Mouse (Mus musculus) limb, embryonic 14.5 days (tissue): ENCODE measurements around the gene Rer1. TPM values are rescaled to one million over a fixed set of nuclear protein-coding genes. Genes with fewer than 3 reads are reported as not detected.
"Not testable (repeated sequence)": the region's sequence is repeated elsewhere in the genome, so short reads cannot be mapped to it uniquely, and the experiment has no call there.

ENCODE experiments used
- ATAC-seq: fragments of 200-750 bp; cut with Nextera tagmentation; 2 replicates; pipeline ENCODE4 v1.8.0; 2017; ENCODE audit warnings: low read depth, moderate number of reproducible peaks, moderate TSS enrichment; ENCODE audit not compliant: low FRiP score
- DNase-seq: peaks from one replicate; pipeline ENCODE4 v3.0.0-alpha.2; 2015; ENCODE audit warnings: low spot score
- H3K27ac ChIP-seq: fragments of 300-500 bp; sonication (generic); replicated peaks from 2 replicates; pipeline ENCODE4 v1.5.1; 2014; ENCODE audit warnings: low read depth, mild to moderate bottlenecking, low read length, moderate library complexity, mixed read lengths
- H3K27me3 ChIP-seq: fragments of 300-500 bp; sonication (generic); 2 replicates; pipeline ENCODE4 v1.6.1; 2014; ENCODE audit warnings: low read length, mixed read lengths; ENCODE audit not compliant: control insufficient read depth, insufficient read depth
- H3K36me3 ChIP-seq: fragments of 300-500 bp; sonication (generic); 2 replicates; pipeline ENCODE4 v1.6.1; 2014; ENCODE audit warnings: mild to moderate bottlenecking, low read length, moderate library complexity, mixed read lengths; ENCODE audit not compliant: control insufficient read depth, insufficient read depth
- H3K4me1 ChIP-seq: fragments of 300-500 bp; sonication (generic); 2 replicates; pipeline ENCODE4 v1.6.1; 2014; ENCODE audit warnings: antibody characterized with exemption, low read length, mixed read lengths; ENCODE audit not compliant: control insufficient read depth, insufficient read depth
- H3K4me2 ChIP-seq: fragments of 300-500 bp; sonication (generic); replicated peaks from 2 replicates; pipeline ENCODE4 v1.6.1; 2014; ENCODE audit warnings: low read depth, mild to moderate bottlenecking, low read length, moderate library complexity; ENCODE audit not compliant: severe bottlenecking
- H3K4me3 ChIP-seq: fragments of 300-500 bp; sonication (generic); replicated peaks from 2 replicates; pipeline ENCODE4 v1.5.1; 2014; ENCODE audit warnings: low read length
- H3K9ac ChIP-seq: fragments of 300-500 bp; sonication (generic); 2 replicates; pipeline ENCODE4 v1.6.1; 2014; ENCODE audit warnings: mild to moderate bottlenecking, low read depth, low read length, moderate library complexity; ENCODE audit not compliant: severe bottlenecking
- H3K9me3 ChIP-seq: fragments of 300-500 bp; sonication (generic); 2 replicates; pipeline ENCODE4 v1.6.1; 2016; ENCODE audit warnings: low read length; ENCODE audit not compliant: control insufficient read depth
- POLR2A ChIP-seq: fragments of 200-500 bp; IDR thresholded peaks from 2 replicates; pipeline ENCODE4 v1.8.0; 2012; ENCODE audit warnings: inconsistent platforms, mild to moderate bottlenecking, moderate library complexity, borderline replicate concordance; ENCODE audit not compliant: insufficient read depth, insufficient read length; ENCODE audit errors: extremely low read depth
- WGBS: fragments of 180-500 bp; shearing (Covaris S2); extraction: QIAGEN DNeasy Blood & Tissue Kit; methylation state at CpG from one replicate; pipeline ENCODE4 v1.1.7; 2014; 5-methylcytosine and 5-hydroxymethylcytosine counted together
- polyA plus RNA-seq, 2 experiments: library from polyadenylated mRNA; depleted of rRNA in 1 of 2; stranded (reverse) in 1 of 2; unstranded in 1 of 2; fragments of >200 nt; fragmentation: Nextera tagmentation in 1 of 2; extraction: Ambion mirVana in 1 of 2; gene quantifications; 2 replicates each; pipeline versions ENCODE4 v1.2.1 to v1.2.3; 2012 to 2014

Gene Rer1
- polyA plus RNA-seq, 2 experiments = 129 to 175 TPM

DNA sequence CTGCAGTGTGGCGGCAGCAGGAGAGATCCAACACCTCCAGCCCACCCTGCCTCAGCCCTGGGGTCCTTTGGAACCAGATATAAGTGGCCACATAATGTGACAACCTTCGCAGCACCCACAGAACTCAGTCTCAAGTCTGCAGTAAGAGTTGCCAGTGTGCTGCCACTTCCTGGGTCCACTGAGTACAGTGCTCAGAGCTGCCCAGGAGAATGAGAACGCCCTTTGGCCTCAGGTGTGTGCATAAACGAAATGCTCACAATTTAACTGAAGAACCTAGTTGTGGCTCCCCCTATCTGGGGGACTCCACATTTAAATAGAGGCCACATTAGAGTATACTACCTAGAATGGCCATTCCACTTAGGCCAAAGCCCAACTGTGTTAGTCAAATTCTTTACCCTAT, 2.6 kb downstream of the Rer1 start:
- Histone ChIP-seq H3K36me3 (peaks cover 44% of the 10 kb centered on the region), H3K9ac (no peak overlapping the region), H3K4me3 (no peak overlapping the region), H3K27me3 (no peaks in the 10 kb centered on the region), H3K27ac (no peak overlapping the region), H3K4me1 (peaks cover 18% of the 10 kb centered on the region), H3K9me3 (no peaks in the 10 kb centered on the region), H3K4me2 (no peak overlapping the region)
- no peak for DNase-seq
- 88% methylated on average over 4 of the region's 4 CpGs for WGBS
- ATAC-seq = no peak
- TF ChIP-seq POLR2A = no peak

DNA sequence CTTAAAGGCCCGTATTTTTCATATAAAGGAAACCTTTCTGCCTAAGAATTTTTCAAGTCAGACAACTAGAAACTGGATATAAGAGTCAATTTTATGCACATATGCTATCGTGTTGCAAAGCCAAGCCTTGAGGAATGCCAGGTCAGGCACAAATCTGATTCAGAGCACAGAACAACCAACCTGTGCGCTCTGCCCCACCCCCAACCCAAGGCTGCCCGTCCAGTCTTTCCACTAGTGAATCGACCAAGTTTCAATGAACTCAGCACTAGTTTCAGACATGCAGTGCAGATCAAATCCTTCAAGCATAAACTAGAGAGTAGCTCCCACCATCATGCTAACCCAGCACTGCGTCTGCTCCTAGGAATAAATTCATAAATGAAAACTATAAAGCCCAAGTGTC, 6.5 kb downstream of the Rer1 start:
- H3K27me3 ChIP-seq = no peaks in the 10 kb centered on the region
- no peak overlapping the region for H3K9ac ChIP-seq
- peaks cover 1% of the 10 kb centered on the region for H3K4me1 ChIP-seq
- no peak overlapping the region for H3K27ac ChIP-seq
- no peak for TF ChIP-seq POLR2A
- H3K4me3 ChIP-seq = no peak overlapping the region
- 89% methylated on average over 6 of the region's 6 CpGs for WGBS
- no peak for DNase-seq
- H3K9me3 ChIP-seq = no peaks in the 10 kb centered on the region
- H3K36me3 ChIP-seq = peaks cover 83% of the 10 kb centered on the region
- ATAC-seq = no peak
- no peak overlapping the region for H3K4me2 ChIP-seq

DNA sequence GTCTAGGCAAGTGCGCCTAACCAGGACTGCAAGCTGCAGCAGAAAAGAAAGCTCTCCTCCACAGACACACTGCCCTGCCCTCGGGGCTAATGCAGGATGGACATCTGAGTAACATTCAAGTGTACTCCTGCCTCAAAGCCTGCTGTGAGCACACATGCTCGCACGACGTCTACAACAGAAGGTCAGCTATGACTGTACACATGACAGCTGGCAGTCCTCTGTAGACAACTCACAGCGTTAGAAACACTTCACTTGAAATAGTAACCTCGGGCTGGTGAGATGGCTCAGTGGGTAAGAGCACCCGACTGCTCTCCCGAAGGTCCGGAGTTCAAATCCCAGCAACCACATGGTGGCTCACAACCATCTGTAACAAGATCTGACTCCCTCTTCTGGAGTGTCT, 7.4 kb downstream of the Rer1 start:
- peaks cover 92% of the 10 kb centered on the region for H3K36me3 ChIP-seq
- not testable (repeated sequence) for H3K27me3 ChIP-seq, H3K4me2 ChIP-seq, H3K27ac ChIP-seq, DNase-seq, ATAC-seq, H3K4me1 ChIP-seq, H3K9ac ChIP-seq, H3K9me3 ChIP-seq, H3K4me3 ChIP-seq
- 91% methylated on average over 10 of the region's 10 CpGs for WGBS

DNA sequence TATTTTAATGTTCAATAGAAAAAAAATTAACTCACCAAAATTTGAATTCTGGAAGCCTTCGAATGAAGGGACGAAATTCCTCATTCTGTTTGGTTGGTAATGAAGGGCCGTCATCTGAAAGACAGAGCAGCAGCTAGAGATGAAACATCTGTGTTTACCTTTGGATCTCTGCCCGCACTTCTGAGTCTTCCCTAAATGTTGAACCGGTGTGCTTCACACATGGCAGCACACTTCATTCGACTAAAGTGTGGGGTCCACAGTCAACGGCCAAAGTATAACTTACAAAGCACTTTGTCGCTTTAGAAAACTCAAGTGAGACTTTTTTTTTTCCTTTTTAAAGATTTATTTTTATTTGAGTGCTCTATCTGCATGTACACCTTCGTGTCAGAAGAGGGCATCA, 9.5 kb downstream of the Rer1 start:
- no peak overlapping the region for H3K4me2 ChIP-seq
- WGBS = 88% methylated on average over 9 of the region's 9 CpGs

DNA sequence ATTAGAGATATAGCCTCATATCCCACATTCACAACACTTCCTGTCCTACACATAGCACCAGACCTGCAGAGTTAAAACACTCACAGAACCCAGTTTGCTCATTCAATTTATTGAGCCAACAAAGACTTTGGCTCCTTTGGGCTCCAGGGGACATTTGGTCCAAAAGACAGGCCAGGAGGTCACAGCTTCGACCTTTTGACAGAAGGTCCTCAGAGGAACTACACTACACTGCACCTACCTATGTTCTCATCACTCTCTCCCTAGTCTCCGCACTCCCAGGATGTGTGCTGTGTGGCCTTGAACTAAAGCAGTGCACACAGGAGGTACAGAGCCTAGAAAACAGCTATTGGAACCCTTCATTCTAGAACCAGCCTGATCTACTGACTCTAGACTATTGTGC, 10.4 kb downstream of the Rer1 start:
- H3K36me3 ChIP-seq = peaks cover 94% of the 10 kb centered on the region
- no peak overlapping the region for H3K4me2 ChIP-seq
- no peak for TF ChIP-seq POLR2A
- no peaks in the 10 kb centered on the region for H3K27me3 ChIP-seq
- no peaks in the 10 kb centered on the region for H3K4me1 ChIP-seq
- no peak overlapping the region for H3K9ac ChIP-seq
- DNase-seq (no peak), ATAC-seq (no peak)
- WGBS = 87% methylated on average over 2 of the region's 2 CpGs
- H3K27ac ChIP-seq = no peak overlapping the region
- H3K9me3 ChIP-seq = no peaks in the 10 kb centered on the region
- no peak overlapping the region for H3K4me3 ChIP-seq

More for the DNA sequence above, 9.5 kb downstream of the Rer1 start:
- ATAC-seq (no peak), DNase-seq (no peak)
- Histone ChIP-seq H3K36me3 (peaks cover 93% of the 10 kb centered on the region), H3K9ac (no peak overlapping the region), H3K9me3 (no peaks in the 10 kb centered on the region), H3K27ac (no peak overlapping the region), H3K4me1 (no peaks in the 10 kb centered on the region), H3K27me3 (no peaks in the 10 kb centered on the region), H3K4me3 (no peak overlapping the region)
- no peak for TF ChIP-seq POLR2A

DNA sequence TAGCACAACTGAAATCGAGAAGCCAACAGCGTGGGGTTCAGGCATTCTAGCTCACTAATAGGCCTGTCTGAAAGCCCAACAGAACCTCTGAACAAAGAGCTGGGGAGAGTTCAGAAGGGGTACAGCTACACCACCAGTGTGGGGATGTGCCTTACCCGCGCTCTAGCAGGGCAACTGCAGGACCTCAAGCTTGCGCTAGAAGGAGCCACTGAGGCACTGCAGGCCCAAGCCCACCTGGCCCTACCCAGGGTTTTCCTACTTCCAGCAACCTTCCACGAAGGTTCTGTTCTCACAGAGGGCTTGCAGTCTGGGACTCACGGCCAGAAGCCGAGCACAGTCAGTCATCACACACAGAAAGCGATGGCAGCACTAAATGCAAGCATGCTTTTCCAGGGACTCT, 11.0 kb downstream of the Rer1 start:
- no peaks in the 10 kb centered on the region for H3K9me3 ChIP-seq
- H3K36me3 ChIP-seq = peaks cover 95% of the 10 kb centered on the region
- ATAC-seq (no peak), DNase-seq (no peak)
- no peak for TF ChIP-seq POLR2A
- H3K9ac ChIP-seq = no peak overlapping the region
- no peaks in the 10 kb centered on the region for H3K4me1 ChIP-seq
- no peak overlapping the region for H3K27ac ChIP-seq
- 84% methylated on average over 9 of the region's 9 CpGs for WGBS
- H3K27me3 ChIP-seq = no peaks in the 10 kb centered on the region
- H3K4me3 ChIP-seq = no peak overlapping the region
- no peak overlapping the region for H3K4me2 ChIP-seq
